Mouse (Mus musculus): ENCODE measurements around the gene Nol4l. TPM values are rescaled to one million over a fixed set of nuclear protein-coding genes. Genes with fewer than 3 reads are reported as not detected.
A peak's percentile ranks its signal among the peaks of the same experiment; 100 is the strongest.

The Nol4l gene
- polyA plus RNA-seq, 2 experiments, result 3.7 to 5.7 TPM

GRCm38 (mm10) chr2:153446017-153446408, 83.8 kb downstream of the Nol4l start:
- Histone ChIP-seq H3K9ac (replicated peaks) (no peak overlapping the region), H3K4me2 (ENCODE audit: low read depth) (peak overlapping the region; percentile 98), H3K27me3 (ENCODE audit: control insufficient read depth, insufficient read depth, low read length) (peaks cover 28% of the 10 kb centered on the region), H3K4me1 (replicated peaks; ENCODE audit: control insufficient read depth in 2 of 2, insufficient read depth in 2 of 2, low read length in 1 of 2) (peaks cover 8 to 9% of the 10 kb centered on the region in 2 experiments; a peak in 3 of 4 replicates), H3K36me3 (replicated peaks; ENCODE audit: control insufficient read depth, insufficient read depth, low read depth) (no peaks in the 10 kb centered on the region), H3K27ac (no peak overlapping the region), H3K4me3 (ENCODE audit: insufficient read depth in 1 of 2, low read depth in 2 of 2, low read length in 2 of 2) (peak overlapping the region in 1 of 2 experiments; percentile 72; a peak in 3 of 4 replicates), H3K9me3 (ENCODE audit: control insufficient read depth, low read length) (no peaks in the 10 kb centered on the region)
- DNase-seq (ENCODE audit: low read depth in 3 of 3, low spot score in 3 of 3), result peak in 2 of 3 experiments; percentile 50 to 66
- 0% methylated on average over 8 of the region's 8 CpGs for WGBS (ENCODE audit: insufficient replicate concordance)
- ATAC-seq (ENCODE audit: insufficient read depth), result no peak
- no peak for TF ChIP-seq EP300 (IDR thresholded peaks at IDR 0.05; ENCODE audit: low read depth)
- TF ChIP-seq CTCF (IDR thresholded peaks at IDR 0.05; ENCODE audit: low read depth), result peak; percentile 72

- Histone ChIP-seq H3K4me3 (ENCODE audit: insufficient read depth in 1 of 2, low read depth in 2 of 2, low read length in 2 of 2) (peak overlapping the region; percentile 50 to 72), H3K9ac (replicated peaks) (peak overlapping the region; percentile 32), H3K9me3 (ENCODE audit: control insufficient read depth, low read length) (no peaks in the 10 kb centered on the region), H3K36me3 (replicated peaks; ENCODE audit: control insufficient read depth, insufficient read depth, low read depth) (no peaks in the 10 kb centered on the region), H3K4me1 (replicated peaks; ENCODE audit: control insufficient read depth in 2 of 2, insufficient read depth in 2 of 2, low read length in 1 of 2) (peaks cover 8 to 10% of the 10 kb centered on the region in 2 experiments; a peak in 3 of 4 replicates), H3K27me3 (ENCODE audit: control insufficient read depth, insufficient read depth, low read length) (peaks cover 28% of the 10 kb centered on the region), H3K4me2 (ENCODE audit: low read depth) (peak overlapping the region; percentile 98), H3K27ac (no peak overlapping the region)
- peak; percentile 31 for ATAC-seq (ENCODE audit: insufficient read depth)
- WGBS (ENCODE audit: insufficient replicate concordance), result under 1% methylated on average over 59 of the region's 59 CpGs
- no peak for TF ChIP-seq EP300 (IDR thresholded peaks at IDR 0.05; ENCODE audit: low read depth)
- DNase-seq (ENCODE audit: low read depth in 3 of 3, low spot score in 3 of 3), result no peak
These were observed 84.4 kb downstream of the Nol4l start for GRCm38 (mm10) chr2:153445137-153446016.

- Histone ChIP-seq H3K36me3 (replicated peaks; ENCODE audit: control insufficient read depth, insufficient read depth, low read depth) (no peaks in the 10 kb centered on the region), H3K9ac (replicated peaks) (peak overlapping the region; percentile 54), H3K27me3 (ENCODE audit: control insufficient read depth, insufficient read depth, low read length) (peaks cover 28% of the 10 kb centered on the region), H3K4me2 (ENCODE audit: low read depth) (peak overlapping the region; percentile 98), H3K4me3 (ENCODE audit: insufficient read depth in 1 of 2, low read depth in 2 of 2, low read length in 2 of 2) (peak overlapping the region; percentile 64 to 72), H3K27ac (no peak overlapping the region), H3K4me1 (replicated peaks; ENCODE audit: control insufficient read depth in 2 of 2, insufficient read depth in 2 of 2, low read length in 1 of 2) (peaks cover 8 to 11% of the 10 kb centered on the region in 2 experiments; a peak in 3 of 4 replicates), H3K9me3 (ENCODE audit: control insufficient read depth, low read length) (no peaks in the 10 kb centered on the region)
- peak in 1 of 3 experiments; percentile 56 for DNase-seq (ENCODE audit: low read depth in 3 of 3, low spot score in 3 of 3)
- TF ChIP-seq EP300 (IDR thresholded peaks at IDR 0.05; ENCODE audit: low read depth), result no peak
- TF ChIP-seq CTCF (IDR thresholded peaks at IDR 0.05; ENCODE audit: low read depth), result no peak
- peak; percentile 66 for ATAC-seq (ENCODE audit: insufficient read depth)
- WGBS (ENCODE audit: insufficient replicate concordance), result 1% methylated on average over 54 of the region's 64 CpGs
These were observed 85.3 kb downstream of the Nol4l start for GRCm38 (mm10) chr2:153444254-153445136.

GRCm38 (mm10) chr2:153443434-153444240, 86.1 kb downstream of the Nol4l start:
- 1% methylated on average over 59 of the region's 59 CpGs for WGBS (ENCODE audit: insufficient replicate concordance)
- H3K9me3 ChIP-seq (ENCODE audit: control insufficient read depth, low read length), result no peaks in the 10 kb centered on the region
- peaks cover 8 to 11% of the 10 kb centered on the region in 2 experiments; a peak in 3 of 4 replicates for H3K4me1 ChIP-seq (replicated peaks; ENCODE audit: control insufficient read depth in 2 of 2, insufficient read depth in 2 of 2, low read length in 1 of 2)
- no peaks in the 10 kb centered on the region for H3K36me3 ChIP-seq (replicated peaks; ENCODE audit: control insufficient read depth, insufficient read depth, low read depth)
- peak overlapping the region; percentile 64 to 72 for H3K4me3 ChIP-seq (ENCODE audit: insufficient read depth in 1 of 2, low read depth in 2 of 2, low read length in 2 of 2)
- ATAC-seq (ENCODE audit: insufficient read depth) (peak; percentile 35), DNase-seq (ENCODE audit: low read depth in 3 of 3, low spot score in 3 of 3) (no peak)
- peak overlapping the region; percentile 54 for H3K9ac ChIP-seq (replicated peaks)
- peak overlapping the region; percentile 98 for H3K4me2 ChIP-seq (ENCODE audit: low read depth)
- no peak overlapping the region for H3K27ac ChIP-seq
- H3K27me3 ChIP-seq (ENCODE audit: control insufficient read depth, insufficient read depth, low read length), result peaks cover 28% of the 10 kb centered on the region
- TF ChIP-seq CTCF (IDR thresholded peaks at IDR 0.05; ENCODE audit: low read depth) (no peak), EP300 (IDR thresholded peaks at IDR 0.05; ENCODE audit: low read depth) (no peak)

All from liver, embryonic 14.5 days (tissue).